Mouse (Mus musculus): ENCODE results near the gene Bri3. TPM values are rescaled to one million over a fixed set of nuclear protein-coding genes. Genes with fewer than 3 reads are reported as not detected.
A peak's percentile ranks its signal among the peaks of the same experiment; 100 is the strongest.

Bri3 gene
- total and polyA plus RNA-seq, 2 experiments from 2014 or later: 17.6 to 138 TPM

DNA sequence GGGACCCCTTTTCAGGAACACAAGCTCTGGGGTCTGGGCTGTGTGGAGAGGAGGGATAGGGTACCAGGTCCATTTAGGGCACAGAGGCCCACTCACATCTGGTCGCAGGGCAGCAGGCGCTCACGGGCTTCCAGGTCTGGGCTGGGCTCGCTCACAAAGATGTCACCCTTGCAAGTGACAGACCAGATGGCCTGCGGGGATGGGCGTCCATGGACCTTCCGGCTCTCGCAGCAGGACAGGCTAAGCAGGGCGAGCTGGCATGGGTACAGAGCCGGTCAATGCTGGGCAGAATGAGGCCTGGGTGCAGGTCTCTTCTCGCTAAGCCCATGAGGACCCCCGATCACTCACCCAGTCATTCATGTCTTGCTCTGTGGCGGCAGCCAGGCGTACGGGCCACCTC, 38.2 kb upstream of the Bri3 start:
- Histone ChIP-seq H3K27ac (ENCODE audit: low read depth, low read length) (no peak overlapping the region), H3K9me3 (ENCODE audit: low read length) (no peaks in the 10 kb centered on the region), H3K9ac (no peak overlapping the region), H3K4me2 (ENCODE audit: low read depth) (no peak overlapping the region), H3K36me3 (ENCODE audit: insufficient read depth) (peaks cover 84% of the 10 kb centered on the region), H3K4me1 (ENCODE audit: insufficient read depth) (no peaks in the 10 kb centered on the region), H3K27me3 (ENCODE audit: insufficient read depth, low read length) (no peaks in the 10 kb centered on the region), H3K4me3 (ENCODE audit: low read depth, low read length) (no peak overlapping the region)
- no peak for TF ChIP-seq CTCF (IDR thresholded peaks at IDR 0.05; ENCODE audit: low read depth)
- WGBS: 97% methylated on average over 15 of the region's 15 CpGs
- DNase-seq (no peak), ATAC-seq (no peak)

GRCm38 (mm10) chr5:144207478-144207877, 36.8 kb upstream of the Bri3 start:
- WGBS: 43% methylated on average over 11 of the region's 11 CpGs
- DNase-seq: peak; percentile 66
- H3K9ac ChIP-seq: no peak overlapping the region
- no peak overlapping the region for H3K4me3 ChIP-seq (ENCODE audit: low read depth, low read length)
- H3K36me3 ChIP-seq (ENCODE audit: insufficient read depth): peaks cover 87% of the 10 kb centered on the region
- ATAC-seq: peak; percentile 36; the same call in 1 of the 2 replicates
- H3K9me3 ChIP-seq (ENCODE audit: low read length): no peaks in the 10 kb centered on the region
- peak; percentile 92 for TF ChIP-seq CTCF (IDR thresholded peaks at IDR 0.05; ENCODE audit: low read depth)
- no peaks in the 10 kb centered on the region for H3K27me3 ChIP-seq (ENCODE audit: insufficient read depth, low read length)
- H3K4me2 ChIP-seq (ENCODE audit: low read depth): no peak overlapping the region
- no peaks in the 10 kb centered on the region for H3K4me1 ChIP-seq (ENCODE audit: insufficient read depth)
- H3K27ac ChIP-seq (ENCODE audit: low read depth, low read length): no peak overlapping the region

DNA sequence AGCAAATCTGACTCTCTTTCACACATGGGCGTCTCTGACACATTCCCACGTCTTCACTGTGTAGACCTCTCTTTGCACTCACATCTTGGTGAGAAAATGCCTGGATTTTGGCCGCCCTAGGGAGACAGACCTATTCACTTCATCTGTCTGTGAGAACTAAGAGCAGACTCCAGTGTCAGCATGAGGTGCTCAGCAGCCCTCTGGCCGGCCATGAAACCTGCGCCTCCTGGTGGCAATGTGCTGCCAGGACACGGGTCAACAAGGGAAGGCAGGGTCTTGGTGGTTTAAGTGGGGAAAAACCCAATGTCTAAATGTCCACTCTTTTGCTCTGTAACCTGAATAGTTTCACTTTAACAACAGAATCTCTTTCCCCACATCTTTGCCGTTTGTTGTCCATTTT, 29.8 kb upstream of the Bri3 start:
- Histone ChIP-seq H3K27me3 (ENCODE audit: insufficient read depth, low read length) (no peaks in the 10 kb centered on the region), H3K9ac (no peak overlapping the region), H3K9me3 (ENCODE audit: low read length) (no peaks in the 10 kb centered on the region), H3K36me3 (ENCODE audit: insufficient read depth) (peaks cover 68% of the 10 kb centered on the region), H3K4me2 (ENCODE audit: low read depth) (no peak overlapping the region), H3K27ac (ENCODE audit: low read depth, low read length) (no peak overlapping the region), H3K4me3 (ENCODE audit: low read depth, low read length) (no peak overlapping the region), H3K4me1 (ENCODE audit: insufficient read depth) (no peaks in the 10 kb centered on the region)
- ATAC-seq (peak; percentile 48; the same call in 1 of the 2 replicates), DNase-seq (peak; percentile 54)
- 31% methylated on average over 7 of the region's 7 CpGs for WGBS
- TF ChIP-seq CTCF (IDR thresholded peaks at IDR 0.05; ENCODE audit: low read depth): peak; percentile 82

DNA sequence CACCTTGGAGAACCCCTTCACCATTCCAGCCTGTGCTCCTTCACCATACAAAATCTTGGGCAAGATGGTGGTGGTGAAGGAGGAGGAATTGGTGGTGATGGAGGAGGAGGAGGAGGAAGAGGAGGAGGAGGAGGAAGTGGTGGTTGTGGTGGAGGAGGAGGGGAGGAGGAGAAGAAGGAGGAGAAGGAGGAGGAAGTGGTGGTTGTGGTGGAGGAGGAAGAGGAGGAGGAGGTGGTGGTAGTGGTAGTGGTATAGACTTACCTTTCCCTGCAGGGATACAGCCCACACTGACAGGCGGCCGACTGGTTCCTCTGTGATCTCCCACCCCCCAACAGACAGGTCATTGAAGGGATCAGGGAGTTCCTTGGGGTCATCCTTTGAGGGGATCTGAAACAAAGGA, 28.2 kb upstream of the Bri3 start:
- H3K9ac ChIP-seq: no peak overlapping the region
- WGBS: 90% methylated on average over 2 of the region's 2 CpGs
- no peak overlapping the region for H3K4me2 ChIP-seq (ENCODE audit: low read depth)
- no peaks in the 10 kb centered on the region for H3K9me3 ChIP-seq (ENCODE audit: low read length)
- ATAC-seq: no peak
- H3K27me3 ChIP-seq (ENCODE audit: insufficient read depth, low read length): no peaks in the 10 kb centered on the region
- peaks cover 53% of the 10 kb centered on the region for H3K36me3 ChIP-seq (ENCODE audit: insufficient read depth)
- no peak overlapping the region for H3K27ac ChIP-seq (ENCODE audit: low read depth, low read length)
- TF ChIP-seq CTCF (IDR thresholded peaks at IDR 0.05; ENCODE audit: low read depth): no peak
- H3K4me1 ChIP-seq (ENCODE audit: insufficient read depth): no peaks in the 10 kb centered on the region
- no peak for DNase-seq
- H3K4me3 ChIP-seq (ENCODE audit: low read depth, low read length): no peak overlapping the region

DNA sequence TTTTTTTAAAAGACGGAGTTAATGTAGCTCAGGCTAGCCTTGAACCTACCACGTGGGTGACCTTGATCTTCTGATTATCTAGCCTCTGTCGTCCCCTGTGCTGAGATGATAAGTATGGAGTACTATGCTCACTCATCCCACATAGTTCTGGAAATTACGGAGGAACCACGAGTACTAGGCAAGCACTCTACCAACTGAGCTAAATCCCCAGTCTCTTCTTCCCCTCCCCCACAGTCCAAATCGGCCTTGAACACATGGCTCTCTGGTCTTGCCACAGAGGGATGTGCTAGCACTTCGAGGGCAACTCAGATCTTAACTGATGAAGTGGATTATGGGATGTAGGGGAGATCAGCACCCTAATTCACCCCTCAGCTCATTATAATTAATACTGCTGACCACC, 26.2 kb upstream of the Bri3 start:
- H3K27me3 ChIP-seq (ENCODE audit: insufficient read depth, low read length): no peaks in the 10 kb centered on the region
- 92% methylated on average over 7 of the region's 7 CpGs for WGBS
- H3K4me1 ChIP-seq (ENCODE audit: insufficient read depth): no peaks in the 10 kb centered on the region
- ATAC-seq: no peak
- no peak overlapping the region for H3K4me2 ChIP-seq (ENCODE audit: low read depth)
- H3K4me3 ChIP-seq (ENCODE audit: low read depth, low read length): no peak overlapping the region
- no peak for DNase-seq
- peaks cover 36% of the 10 kb centered on the region for H3K36me3 ChIP-seq (ENCODE audit: insufficient read depth)
- H3K9me3 ChIP-seq (ENCODE audit: low read length): no peaks in the 10 kb centered on the region
- no peak overlapping the region for H3K27ac ChIP-seq (ENCODE audit: low read depth, low read length)
- TF ChIP-seq CTCF (IDR thresholded peaks at IDR 0.05; ENCODE audit: low read depth): no peak
- H3K9ac ChIP-seq: no peak overlapping the region

- no peaks in the 10 kb centered on the region for H3K9me3 ChIP-seq (ENCODE audit: low read length)
- H3K4me3 ChIP-seq (ENCODE audit: low read depth, low read length): no peak overlapping the region
- H3K27ac ChIP-seq (ENCODE audit: low read depth, low read length): no peak overlapping the region
- H3K27me3 ChIP-seq (ENCODE audit: insufficient read depth, low read length): no peaks in the 10 kb centered on the region
- H3K9ac ChIP-seq: no peak overlapping the region
- ATAC-seq (no peak), DNase-seq (no peak)
- WGBS: 75% methylated on average over 12 of the region's 12 CpGs
- no peak for TF ChIP-seq CTCF (IDR thresholded peaks at IDR 0.05; ENCODE audit: low read depth)
- no peak overlapping the region for H3K4me2 ChIP-seq (ENCODE audit: low read depth)
- H3K4me1 ChIP-seq (ENCODE audit: insufficient read depth): 0 out of 2 replicates have a peak, but pooled peaks cover under 1% of the 10 kb centered on the region
- peaks cover 25% of the 10 kb centered on the region for H3K36me3 ChIP-seq (ENCODE audit: insufficient read depth)
These were observed 24.9 kb upstream of the Bri3 start for GRCm38 (mm10) chr5:144219306-144219705.

DNA sequence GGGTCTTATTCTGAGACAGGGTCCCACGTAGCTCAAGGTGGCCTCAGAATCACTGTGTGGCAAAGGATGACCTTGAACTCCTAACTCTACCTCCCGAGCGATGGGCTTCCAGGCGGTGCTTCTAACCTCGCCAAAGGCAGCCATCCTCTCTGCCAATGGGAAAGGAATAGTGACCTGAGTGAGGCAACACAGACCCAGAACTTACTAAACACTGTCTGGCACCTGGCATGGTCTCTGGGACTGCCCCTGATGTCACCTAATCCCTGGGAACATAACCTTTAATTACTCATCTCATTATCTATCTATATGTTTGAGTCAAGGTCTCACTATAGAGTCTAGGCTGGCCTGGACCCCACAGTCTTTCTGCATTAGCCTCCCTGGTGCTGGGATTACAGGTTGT, 24.3 kb upstream of the Bri3 start:
- ATAC-seq (no peak), DNase-seq (no peak)
- H3K27ac ChIP-seq (ENCODE audit: low read depth, low read length): no peak overlapping the region
- peaks cover 3% of the 10 kb centered on the region; the same call in 1 of the 2 replicates for H3K4me1 ChIP-seq (ENCODE audit: insufficient read depth)
- H3K27me3 ChIP-seq (ENCODE audit: insufficient read depth, low read length): no peaks in the 10 kb centered on the region
- no peaks in the 10 kb centered on the region for H3K9me3 ChIP-seq (ENCODE audit: low read length)
- no peak overlapping the region for H3K4me2 ChIP-seq (ENCODE audit: low read depth)
- no peak overlapping the region for H3K4me3 ChIP-seq (ENCODE audit: low read depth, low read length)
- TF ChIP-seq CTCF (IDR thresholded peaks at IDR 0.05; ENCODE audit: low read depth): no peak
- H3K36me3 ChIP-seq (ENCODE audit: insufficient read depth): peaks cover 20% of the 10 kb centered on the region
- no peak overlapping the region for H3K9ac ChIP-seq
- WGBS: 84% methylated on average over 5 of the region's 5 CpGs
